Mouse (Mus musculus): ENCODE data around the gene Tmem8b. TPM values are rescaled to one million over a fixed set of nuclear protein-coding genes. Genes with fewer than 3 reads are reported as not detected.
A peak's percentile ranks its signal among the peaks of the same experiment; 100 is the strongest.

Tmem8b gene
- polyA plus RNA-seq, 1 experiment from 2014 or later = 12.1 TPM

GRCm38 (mm10) chr4:43696561-43696960 lies 27.8 kb downstream of the Tmem8b start:
- ATAC-seq = 0 out of 2 replicates have a peak, but pooled peaks have one; percentile 16
- no peak overlapping the region for H3K27ac ChIP-seq
- 82% methylated on average over 13 of the region's 13 CpGs for WGBS

GRCm38 (mm10) chr4:43700707-43701106 lies 31.9 kb downstream of the Tmem8b start, which contains the start of gene Olfr70:
Gene Olfr70, minus strand, starts transcription at chr4:43700807.
- H3K27me3 ChIP-seq = no peaks in the 10 kb centered on the region
- 93% methylated on average over 6 of the region's 6 CpGs for WGBS
- no peak for ATAC-seq
- H3K9me3 ChIP-seq (replicated peaks) = no peaks in the 10 kb centered on the region
- no peak within 1 kb of the TSS for H3K9ac ChIP-seq
- H3K36me3 ChIP-seq (ENCODE audit: poor library complexity, severe bottlenecking) = no peaks in the 10 kb centered on the region
- no peak within 1 kb of the TSS for H3K4me3 ChIP-seq
- no peak within 1 kb of the TSS for H3K4me2 ChIP-seq
- no peaks in the 10 kb centered on the region for H3K4me1 ChIP-seq
- H3K27ac ChIP-seq = no peak within 1 kb of the TSS

More at GRCm38 (mm10) chr4:43696561-43696960, 27.8 kb downstream of the Tmem8b start:
- no peak overlapping the region for H3K4me3 ChIP-seq
- no peak overlapping the region for H3K9ac ChIP-seq
- H3K9me3 ChIP-seq (replicated peaks) = no peaks in the 10 kb centered on the region
- H3K27me3 ChIP-seq = no peaks in the 10 kb centered on the region
- H3K4me2 ChIP-seq = no peak overlapping the region
- H3K36me3 ChIP-seq (ENCODE audit: poor library complexity, severe bottlenecking) = 0 out of 2 replicates have a peak, but pooled peaks cover 5% of the 10 kb centered on the region
- no peaks in the 10 kb centered on the region for H3K4me1 ChIP-seq

- no peak for ATAC-seq
- no peaks in the 10 kb centered on the region for H3K27me3 ChIP-seq
- WGBS = 77% methylated on average over 6 of the region's 6 CpGs
- no peaks in the 10 kb centered on the region for H3K9me3 ChIP-seq (replicated peaks)
- H3K4me1 ChIP-seq = 0 out of 2 replicates have a peak, but pooled peaks cover 4% of the 10 kb centered on the region
- H3K36me3 ChIP-seq (ENCODE audit: poor library complexity, severe bottlenecking) = no peaks in the 10 kb centered on the region
- H3K9ac ChIP-seq = no peak overlapping the region
- H3K27ac ChIP-seq = no peak overlapping the region
- H3K4me2 ChIP-seq = no peak overlapping the region
- H3K4me3 ChIP-seq = no peak overlapping the region
Measured at GRCm38 (mm10) chr4:43703439-43703838, 34.7 kb downstream of the Tmem8b start.

- no peak overlapping the region for H3K4me3 ChIP-seq
- H3K4me2 ChIP-seq = no peak overlapping the region
- 85% methylated on average over 8 of the region's 8 CpGs for WGBS
- H3K9ac ChIP-seq = no peak overlapping the region
- no peaks in the 10 kb centered on the region for H3K9me3 ChIP-seq (replicated peaks)
- H3K27ac ChIP-seq = no peak overlapping the region
- 0 out of 2 replicates have a peak, but pooled peaks cover 4% of the 10 kb centered on the region for H3K4me1 ChIP-seq
- H3K27me3 ChIP-seq = no peaks in the 10 kb centered on the region
- ATAC-seq = no peak
- no peaks in the 10 kb centered on the region for H3K36me3 ChIP-seq (ENCODE audit: poor library complexity, severe bottlenecking)
Measured at GRCm38 (mm10) chr4:43703851-43704250, 35.1 kb downstream of the Tmem8b start.

GRCm38 (mm10) chr4:43705991-43706390 lies 37.2 kb downstream of the Tmem8b start:
- no peak for ATAC-seq
- H3K36me3 ChIP-seq (ENCODE audit: poor library complexity, severe bottlenecking) = no peaks in the 10 kb centered on the region
- WGBS = 87% methylated on average over 13 of the region's 13 CpGs
- H3K4me3 ChIP-seq = no peak overlapping the region
- no peak overlapping the region for H3K4me2 ChIP-seq
- H3K27me3 ChIP-seq = no peaks in the 10 kb centered on the region
- no peak overlapping the region for H3K27ac ChIP-seq
- no peak overlapping the region for H3K9ac ChIP-seq
- no peaks in the 10 kb centered on the region for H3K9me3 ChIP-seq (replicated peaks)
- 0 out of 2 replicates have a peak, but pooled peaks cover 4% of the 10 kb centered on the region for H3K4me1 ChIP-seq

GRCm38 (mm10) chr4:43709869-43710268 lies 41.1 kb downstream of the Tmem8b start, which contains the start of gene Olfr71:
Gene Olfr71, minus strand, starts transcription at chr4:43710255.
- no peaks in the 10 kb centered on the region for H3K9me3 ChIP-seq (replicated peaks)
- peaks cover 9% of the 10 kb centered on the region; the same call in 1 of the 2 replicates for H3K4me1 ChIP-seq
- H3K9ac ChIP-seq = no peak within 1 kb of the TSS
- no peaks in the 10 kb centered on the region for H3K36me3 ChIP-seq (ENCODE audit: poor library complexity, severe bottlenecking)
- 79% methylated on average over 6 of the region's 6 CpGs for WGBS
- no peak for ATAC-seq
- H3K27ac ChIP-seq = no peak within 1 kb of the TSS
- no peaks in the 10 kb centered on the region for H3K27me3 ChIP-seq
- H3K4me3 ChIP-seq = no peak within 1 kb of the TSS
- H3K4me2 ChIP-seq = no peak within 1 kb of the TSS

GRCm38 (mm10) chr4:43711821-43712220 lies 43.0 kb downstream of the Tmem8b start:
- Histone ChIP-seq H3K4me2 (no peak overlapping the region), H3K9me3 (replicated peaks) (no peaks in the 10 kb centered on the region), H3K27ac (no peak overlapping the region), H3K9ac (no peak overlapping the region), H3K36me3 (ENCODE audit: poor library complexity, severe bottlenecking) (no peaks in the 10 kb centered on the region), H3K4me1 (peaks cover 9% of the 10 kb centered on the region; the same call in 1 of the 2 replicates), H3K27me3 (no peaks in the 10 kb centered on the region), H3K4me3 (no peak overlapping the region)
- 0% methylated on average over 2 of the region's 2 CpGs for WGBS
- 0 out of 2 replicates have a peak, but pooled peaks have one; percentile 36 for ATAC-seq

- Histone ChIP-seq H3K4me2 (no peak overlapping the region), H3K36me3 (ENCODE audit: poor library complexity, severe bottlenecking) (no peaks in the 10 kb centered on the region), H3K4me1 (peaks cover 5% of the 10 kb centered on the region; the same call in 1 of the 2 replicates), H3K4me3 (no peak overlapping the region), H3K9me3 (replicated peaks) (no peaks in the 10 kb centered on the region), H3K27ac (no peak overlapping the region), H3K27me3 (no peaks in the 10 kb centered on the region), H3K9ac (no peak overlapping the region)
- no peak for ATAC-seq
- WGBS = 38% methylated on average over 7 of the region's 7 CpGs
Measured at GRCm38 (mm10) chr4:43713652-43714219, 45.0 kb downstream of the Tmem8b start.

- Histone ChIP-seq H3K36me3 (ENCODE audit: poor library complexity, severe bottlenecking) (no peaks in the 10 kb centered on the region), H3K9me3 (replicated peaks) (no peaks in the 10 kb centered on the region), H3K4me2 (no peak overlapping the region), H3K27ac (peak overlapping the region; percentile 61), H3K4me1 (peaks cover 8% of the 10 kb centered on the region; the same call in 1 of the 2 replicates), H3K4me3 (no peak overlapping the region), H3K27me3 (no peaks in the 10 kb centered on the region), H3K9ac (no peak overlapping the region)
- WGBS = 55% methylated on average over 13 of the region's 16 CpGs
- ATAC-seq = peak; percentile 38; the same call in 1 of the 2 replicates
Measured at GRCm38 (mm10) chr4:43720491-43721228, 51.9 kb downstream of the Tmem8b start.

GRCm38 (mm10) chr4:43722191-43722590 lies 53.4 kb downstream of the Tmem8b start:
- H3K4me2 ChIP-seq = no peak overlapping the region
- H3K4me3 ChIP-seq = no peak overlapping the region
- no peaks in the 10 kb centered on the region for H3K9me3 ChIP-seq (replicated peaks)
- ATAC-seq = no peak
- H3K9ac ChIP-seq = no peak overlapping the region
- WGBS = 80% methylated on average over 4 of the region's 4 CpGs
- peaks cover 8% of the 10 kb centered on the region; the same call in 1 of the 2 replicates for H3K4me1 ChIP-seq
- H3K27me3 ChIP-seq = no peaks in the 10 kb centered on the region
- H3K27ac ChIP-seq = no peak overlapping the region; the same call in 1 of the 2 replicates
- no peaks in the 10 kb centered on the region for H3K36me3 ChIP-seq (ENCODE audit: poor library complexity, severe bottlenecking)

- 47% methylated on average over 1 of the region's 1 CpGs for WGBS
- Histone ChIP-seq H3K36me3 (ENCODE audit: poor library complexity, severe bottlenecking) (no peaks in the 10 kb centered on the region), H3K27ac (no peak overlapping the region), H3K4me1 (peaks cover 8% of the 10 kb centered on the region; the same call in 1 of the 2 replicates), H3K4me3 (no peak overlapping the region), H3K4me2 (no peak overlapping the region), H3K9me3 (replicated peaks) (no peaks in the 10 kb centered on the region), H3K27me3 (no peaks in the 10 kb centered on the region), H3K9ac (no peak overlapping the region)
- no peak for ATAC-seq
Measured at GRCm38 (mm10) chr4:43724764-43725163, 56.0 kb downstream of the Tmem8b start.
